Mouse (Mus musculus) E14TG2a.4 (cell line): ENCODE results near the gene Prss8.
"Not testable (repeated sequence)": the region's sequence is repeated elsewhere in the genome, so short reads cannot be mapped to it uniquely, and the experiment has no call there.

ENCODE experiments used
- H3K27me3 ChIP-seq: 2 replicates; pipeline ENCODE4 v1.6.1; 2014; ENCODE audit warnings: low read length, control low read depth; ENCODE audit not compliant: insufficient read depth
- H3K36me3 ChIP-seq: 2 replicates; pipeline ENCODE4 v1.6.1; 2014; ENCODE audit warnings: low read length, control low read depth; ENCODE audit not compliant: insufficient read depth
- H3K4me1 ChIP-seq: replicated peaks from 2 replicates; pipeline ENCODE4 v1.6.1; 2014; ENCODE audit warnings: low read depth, low read length, control low read depth
- H3K4me3 ChIP-seq: replicated peaks from 2 replicates; pipeline ENCODE4 v1.5.1; 2014; ENCODE audit warnings: mild to moderate bottlenecking, low read length
- H3K9me3 ChIP-seq: 2 replicates; pipeline ENCODE4 v1.6.1; 2014; ENCODE audit warnings: low read length, control low read depth
- CTCF ChIP-seq: conservative IDR thresholded peaks from 2 replicates; pipeline ENCODE4 v1.5.1; 2014; ENCODE audit warnings: low read length
- NANOG ChIP-seq: IDR thresholded peaks from 2 replicates; pipeline ENCODE4 v1.6.1; 2014; ENCODE audit warnings: borderline replicate concordance, low read length, mixed read lengths
- POU5F1 ChIP-seq: IDR thresholded peaks from 2 replicates; pipeline ENCODE4 v1.6.1; 2014; ENCODE audit warnings: low read length, borderline replicate concordance

Prss8 gene

GRCm38 (mm10) chr7:127908656-127909055 lies 21.2 kb downstream of the Prss8 start:
- H3K9me3 ChIP-seq, result no peaks in the 10 kb centered on the region
- H3K36me3 ChIP-seq, result peaks cover 61% of the 10 kb centered on the region
- no peaks in the 10 kb centered on the region for H3K27me3 ChIP-seq
- no peak overlapping the region for H3K4me3 ChIP-seq
- H3K4me1 ChIP-seq, result peaks cover 39% of the 10 kb centered on the region
- TF ChIP-seq POU5F1, result no peak
- no peak for TF ChIP-seq NANOG
- TF ChIP-seq CTCF, result no peak

GRCm38 (mm10) chr7:127907939-127908338 lies 22.0 kb downstream of the Prss8 start:
- Histone ChIP-seq H3K9me3 (no peaks in the 10 kb centered on the region), H3K36me3 (peaks cover 61% of the 10 kb centered on the region), H3K4me1 (peaks cover 32% of the 10 kb centered on the region), H3K4me3 (no peak overlapping the region), H3K27me3 (no peaks in the 10 kb centered on the region)
- no peak for TF ChIP-seq CTCF
- TF ChIP-seq NANOG, result no peak

- no peaks in the 10 kb centered on the region for H3K9me3 ChIP-seq
- peak within 1 kb of the TSS; percentile 96 for H3K4me3 ChIP-seq
- no peaks in the 10 kb centered on the region for H3K27me3 ChIP-seq
- H3K36me3 ChIP-seq, result peaks cover 44% of the 10 kb centered on the region
- no peak for TF ChIP-seq CTCF
- TF ChIP-seq POU5F1, result no peak
- TF ChIP-seq NANOG, result no peak
- H3K4me1 ChIP-seq, result peaks cover 31% of the 10 kb centered on the region
Measured at GRCm38 (mm10) chr7:127903971-127904796, 25.7 kb downstream of the Prss8 start, which contains the start of gene Bckdk. Bckdk (plus strand) TSS chr7:127904082.

GRCm38 (mm10) chr7:127901772-127902171 lies 28.1 kb downstream of the Prss8 start:
- Histone ChIP-seq H3K9me3 (no peaks in the 10 kb centered on the region), H3K4me3 (no peak overlapping the region), H3K36me3 (peaks cover 20% of the 10 kb centered on the region), H3K4me1 (peaks cover 49% of the 10 kb centered on the region), H3K27me3 (no peaks in the 10 kb centered on the region)
- no peak for TF ChIP-seq CTCF
- TF ChIP-seq POU5F1, result no peak
- TF ChIP-seq NANOG, result no peak

GRCm38 (mm10) chr7:127899997-127900396 lies 29.9 kb downstream of the Prss8 start:
- TF ChIP-seq NANOG, result no peak
- no peak for TF ChIP-seq POU5F1
- TF ChIP-seq CTCF, result no peak
- H3K4me3 ChIP-seq, result no peak overlapping the region
- H3K27me3 ChIP-seq, result no peaks in the 10 kb centered on the region
- peaks cover 50% of the 10 kb centered on the region for H3K4me1 ChIP-seq
- peaks cover 2% of the 10 kb centered on the region for H3K36me3 ChIP-seq
- H3K9me3 ChIP-seq, result no peaks in the 10 kb centered on the region

GRCm38 (mm10) chr7:127898179-127898956 lies 31.5 kb downstream of the Prss8 start:
- no peaks in the 10 kb centered on the region for H3K9me3 ChIP-seq
- H3K27me3 ChIP-seq, result no peaks in the 10 kb centered on the region
- peaks cover 55% of the 10 kb centered on the region for H3K4me1 ChIP-seq
- no peak overlapping the region for H3K4me3 ChIP-seq
- no peak for TF ChIP-seq POU5F1
- H3K36me3 ChIP-seq, result peaks cover 12% of the 10 kb centered on the region

GRCm38 (mm10) chr7:127897542-127897941 lies 32.4 kb downstream of the Prss8 start:
- no peak for TF ChIP-seq CTCF
- no peak for TF ChIP-seq POU5F1
- no peak for TF ChIP-seq NANOG
- Histone ChIP-seq H3K4me3 (no peak overlapping the region), H3K9me3 (no peaks in the 10 kb centered on the region), H3K4me1 (peaks cover 55% of the 10 kb centered on the region), H3K27me3 (no peaks in the 10 kb centered on the region), H3K36me3 (peaks cover 20% of the 10 kb centered on the region)

GRCm38 (mm10) chr7:127896384-127896783 lies 33.5 kb downstream of the Prss8 start:
- Histone ChIP-seq H3K36me3 (peaks cover 32% of the 10 kb centered on the region), H3K9me3 (no peaks in the 10 kb centered on the region), H3K27me3 (no peaks in the 10 kb centered on the region), H3K4me1 (peaks cover 55% of the 10 kb centered on the region), H3K4me3 (peak overlapping the region; percentile 92)
- peak; percentile 95 for TF ChIP-seq CTCF
- TF ChIP-seq NANOG, result no peak
- TF ChIP-seq POU5F1, result no peak

- peaks cover 59% of the 10 kb centered on the region for H3K4me1 ChIP-seq
- not testable (repeated sequence) for H3K27me3 ChIP-seq, H3K9me3 ChIP-seq
- peaks cover 36% of the 10 kb centered on the region for H3K36me3 ChIP-seq
- peak overlapping the region; percentile 92 for H3K4me3 ChIP-seq
Measured at GRCm38 (mm10) chr7:127895891-127896290, 34.0 kb downstream of the Prss8 start.
